Mouse (Mus musculus) hindlimb bud, embryonic 11.5 days (tissue): ENCODE measurements around the gene Dgki.

Source experiments
- DNase-seq: peaks from one replicate; pipeline ENCODE4 v3.0.0-alpha.2; 2012; ENCODE audit warnings: low read depth, low spot score; ENCODE audit errors: extremely low spot score

Dgki gene

GRCm38 (mm10) chr6:36818281-36819018 lies 481.5 kb downstream of the Dgki start:
- no peak for DNase-seq

GRCm38 (mm10) chr6:36816666-36817065 lies 483.3 kb downstream of the Dgki start:
- no peak for DNase-seq

GRCm38 (mm10) chr6:36815992-36816391 lies 484.0 kb downstream of the Dgki start:
- no peak for DNase-seq

GRCm38 (mm10) chr6:36812666-36813515 lies 487.1 kb downstream of the Dgki start:
- DNase-seq, result no peak

- no peak for DNase-seq
Observed at GRCm38 (mm10) chr6:36810448-36810847, 489.5 kb downstream of the Dgki start.

GRCm38 (mm10) chr6:36809747-36810285 lies 490.2 kb downstream of the Dgki start, which contains the start of gene Ptn:
TSS of gene Ptn (minus strand) at chr6:36810220.
- DNase-seq, result no peak

- DNase-seq, result no peak
Observed at GRCm38 (mm10) chr6:36809311-36809726, 490.7 kb downstream of the Dgki start.

GRCm38 (mm10) chr6:36808306-36809058 lies 491.5 kb downstream of the Dgki start:
- DNase-seq, result no peak

- DNase-seq, result no peak
Observed at GRCm38 (mm10) chr6:36806906-36807305, 493.1 kb downstream of the Dgki start.

- DNase-seq, result no peak
Observed at GRCm38 (mm10) chr6:36800309-36800946, 499.6 kb downstream of the Dgki start.

GRCm38 (mm10) chr6:36797066-36797655 lies 502.8 kb downstream of the Dgki start:
- DNase-seq, result no peak
